8 mouse cellular contexts compared by ENCODE assay signal in genomic region chr9:56686339-56687144, GRCm38 (mm10).
DNase-seq lines count a peak whose midpoint lies in the region; ATAC-seq and TF ChIP-seq lines count a peak whose summit lies in the region.

No protein-coding gene starts in this region.

- ATAC-seq in heart, embryonic 12.5 days (ENCODE audit: insufficient number of reproducible peaks, low FRiP score), result peak; percentile 83
- 0 out of 2 replicates have a peak, but pooled peaks have one; percentile 41 for ATAC-seq in midbrain, embryonic 12.5 days (ENCODE audit: low FRiP score, low read depth)
- no peak for ATAC-seq in erythroid progenitor cell, adult 5-6 weeks (replicated peaks; ENCODE audit: low FRiP score, poor library complexity, severe bottlenecking)
- no peak for ATAC-seq in inflammation-experienced regulatory T-cells, adult 6 months

- no peak for TF ChIP-seq POLR2A in cortical plate, adult 2 months (IDR thresholded peaks at IDR 0.05; ENCODE audit: extremely low read depth, insufficient read depth, low read length)

- peak; percentile 91 for DNase-seq in layer of hippocampus, adult 9-11 months
- DNase-seq in B cell, adult 2 months, result no peak

- peak overlapping the region; percentile 61 for H3K27ac ChIP-seq in cortical plate, adult 2 months (ENCODE audit: insufficient read depth, low read length)
- H3K27ac ChIP-seq in heart, embryonic 12.5 days (ENCODE audit: poor library complexity, severe bottlenecking), result peak overlapping the region; percentile 39
- H3K27ac ChIP-seq in midbrain, embryonic 12.5 days (replicated peaks), result peak overlapping the region; percentile 20; the same call in 1 of the 2 replicates

- H3K36me3 ChIP-seq in E14TG2a.4 (ENCODE audit: insufficient read depth, low read length), result no peaks in the 10 kb centered on the region
- H3K36me3 ChIP-seq in heart, embryonic 12.5 days, result no peaks in the 10 kb centered on the region
- H3K36me3 ChIP-seq in midbrain, embryonic 12.5 days, result no peaks in the 10 kb centered on the region

- H3K9me3 ChIP-seq in E14TG2a.4 (ENCODE audit: low read length), result no peaks in the 10 kb centered on the region
- no peaks in the 10 kb centered on the region for H3K9me3 ChIP-seq in heart, embryonic 12.5 days (replicated peaks)
- H3K9me3 ChIP-seq in midbrain, embryonic 12.5 days, result no peaks in the 10 kb centered on the region

- no peaks in the 10 kb centered on the region for H3K4me1 ChIP-seq in E14TG2a.4 (replicated peaks; ENCODE audit: low read depth, low read length)
- peaks cover 10% of the 10 kb centered on the region; the same call in 1 of the 2 replicates for H3K4me1 ChIP-seq in cortical plate, adult 2 months (ENCODE audit: control insufficient read depth, insufficient read depth, low read length)
- peaks cover 40% of the 10 kb centered on the region for H3K4me1 ChIP-seq in heart, embryonic 12.5 days (replicated peaks)
- peaks cover 15% of the 10 kb centered on the region for H3K4me1 ChIP-seq in midbrain, embryonic 12.5 days

- TF ChIP-seq CTCF in E14TG2a.4 (conservative IDR thresholded peaks at IDR 0.05; ENCODE audit: low read length), result no peak
- TF ChIP-seq CTCF in cortical plate, adult 2 months (IDR thresholded peaks at IDR 0.05; ENCODE audit: extremely low read depth, insufficient read depth, low read length), result no peak

- H3K9ac ChIP-seq in heart, embryonic 12.5 days, result peak overlapping the region; percentile 46; the same call in 1 of the 2 replicates
- no peak overlapping the region for H3K9ac ChIP-seq in midbrain, embryonic 12.5 days (replicated peaks)

- peak overlapping the region; percentile 27; the same call in 1 of the 2 replicates for H3K4me2 ChIP-seq in heart, embryonic 12.5 days
- no peak overlapping the region for H3K4me2 ChIP-seq in midbrain, embryonic 12.5 days (replicated peaks)

- H3K27me3 ChIP-seq in E14TG2a.4 (ENCODE audit: insufficient read depth, low read length), result peaks cover 12% of the 10 kb centered on the region
- H3K27me3 ChIP-seq in heart, embryonic 12.5 days (replicated peaks), result no peaks in the 10 kb centered on the region
- no peaks in the 10 kb centered on the region for H3K27me3 ChIP-seq in midbrain, embryonic 12.5 days

- 36% methylated on average over 14 of the region's 14 CpGs for WGBS in heart, embryonic 12.5 days
- 71% methylated on average over 14 of the region's 14 CpGs for WGBS in midbrain, embryonic 12.5 days

- 0 out of 2 replicates have a peak overlapping the region, but pooled peaks have one; percentile 21 for H3K4me3 ChIP-seq in E14TG2a.4 (replicated peaks; ENCODE audit: low read length)
- no peak overlapping the region for H3K4me3 ChIP-seq in cortical plate, adult 2 months (ENCODE audit: insufficient read depth, low read length)
- no peak overlapping the region for H3K4me3 ChIP-seq in heart, embryonic 12.5 days
- no peak overlapping the region for H3K4me3 ChIP-seq in midbrain, embryonic 12.5 days

Comparison
In these comparisons a context has a peak if more than half of its experiments do, and no peak if none do; other contexts are left out.
1. ATAC-seq: peak in heart, embryonic 12.5 days (single experiment) and midbrain, embryonic 12.5 days (single experiment); none in erythroid progenitor cell, adult 5-6 weeks (single experiment) and inflammation-experienced regulatory T-cells, adult 6 months (single experiment).
2. Peak in every context shown above with its lines, with median percentiles within 50 percentile points of each other: H3K27ac ChIP-seq.